Mouse (Mus musculus) layer of hippocampus, adult 2 months (tissue): Measurements from ENCODE around the gene Atg13. TPM values are rescaled to one million over a fixed set of nuclear protein-coding genes. Genes with fewer than 3 reads are reported as not detected.
A peak's percentile ranks its signal among the peaks of the same experiment; 100 is the strongest.
"Not testable (repeated sequence)": the region's sequence is repeated elsewhere in the genome, so short reads cannot be mapped to it uniquely, and the experiment has no call there.

Source experiments
- DNase-seq, 2 experiments: peaks; one replicate each; pipeline ENCODE4 v3.0.0; 2022; ENCODE audit warnings: low spot score in 2 of 2
- H3K27ac ChIP-seq: fragments of 200-600 bp; 2 replicates; pipeline ENCODE4 v1.8.1; 2022
- H3K4me3 ChIP-seq: fragments of 200-600 bp; 2 replicates; pipeline ENCODE4 v1.8.1; 2022; ENCODE audit warnings: mild to moderate bottlenecking
- CTCF ChIP-seq: fragments of 200-600 bp; conservative IDR thresholded peaks from 2 replicates; pipeline ENCODE4 v1.8.1; 2022; ENCODE audit warnings: antibody characterized with exemption, mild to moderate bottlenecking, moderate library complexity
- long read RNA-seq, 2 experiments: library from polyadenylated mRNA; stranded (forward); transcript quantifications; one replicate each; pipeline ENCODE4 v2.0.0; 2021; ENCODE audit warnings: borderline mapping rate in 2 of 2
- total RNA-seq, 2 experiments: library from RNA; stranded (reverse); gene quantifications; 2 replicates each; pipeline ENCODE4 v1.2.3; 2021

Gene Atg13
- total RNA-seq, result 10 to 100 TPM; 73.9 to 75.3 TPM
- long read RNA-seq, experiment 1, transcript Atg13-201 (17 exons, 3,604 nt), result major isoform, 11 of 48 reads
- long read RNA-seq, experiment 1, partial matches to known transcripts, result 8 of 48 reads
- long read RNA-seq, experiment 1, other reads (novel, unspliced or antisense), result 25 of 48 reads
- long read RNA-seq, experiment 2, transcript Atg13-201 (17 exons, 3,604 nt), result major isoform, 21 of 94 reads
- long read RNA-seq, experiment 2, partial matches to known transcripts, result 15 of 94 reads
- long read RNA-seq, experiment 2, other reads (novel, unspliced or antisense), result 53 of 94 reads

DNA sequence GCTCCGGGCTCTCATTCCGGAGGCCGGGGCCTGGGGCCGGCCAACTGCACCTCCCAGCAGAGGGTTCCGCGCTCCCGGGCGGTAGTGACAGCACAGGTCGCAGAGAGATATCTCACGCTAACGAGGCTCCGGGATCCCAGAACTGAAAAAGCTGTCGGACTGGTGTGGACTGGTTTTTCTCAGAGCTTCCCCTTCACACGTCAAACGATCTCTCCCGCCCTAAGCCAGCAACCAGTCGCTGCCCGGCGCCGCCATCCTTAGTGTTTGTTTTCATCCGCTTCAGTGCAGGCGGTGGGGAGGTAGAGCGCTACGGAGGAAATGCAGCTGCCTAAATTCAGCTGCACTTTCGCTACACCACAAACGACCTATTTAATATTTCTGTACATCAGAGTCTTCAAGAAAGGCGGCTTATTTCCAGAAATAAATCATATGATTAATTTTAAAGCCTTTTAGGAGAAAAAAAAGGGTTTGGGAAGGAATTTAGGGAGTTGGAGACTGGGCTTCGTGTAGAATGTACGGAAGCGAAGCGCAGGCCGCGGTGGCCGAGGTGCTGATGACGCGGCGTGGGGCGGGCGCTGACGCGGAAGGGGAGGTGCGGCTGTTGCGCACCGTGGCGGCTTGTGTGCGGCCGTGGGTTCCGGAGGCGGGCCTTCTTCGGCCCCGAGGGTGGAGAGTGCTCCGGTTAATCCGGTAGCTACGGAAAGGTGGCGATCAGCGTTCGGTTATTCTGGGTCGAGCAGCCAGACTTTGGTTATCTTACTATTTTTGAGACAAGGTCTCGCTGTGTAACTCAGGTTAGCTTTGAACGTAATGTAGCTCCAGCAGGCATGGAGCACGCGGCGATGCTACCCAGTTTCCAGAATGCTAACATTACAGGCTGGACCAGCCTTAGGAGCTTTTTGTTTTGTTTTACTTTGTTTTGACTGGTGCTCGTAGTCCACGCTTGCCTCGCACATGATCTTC is at the start of gene Atg13, which contains the start of gene Harbi1:
TSS of gene Atg13 (minus strand) at position 305 of the 963 bp plus-strand sequence.
TSS of gene Harbi1 (plus strand) at position 581 of the 963 bp plus-strand sequence.
- H3K4me3 ChIP-seq, result peak within 1 kb of the TSS; percentile 97
- H3K27ac ChIP-seq, result peak within 1 kb of the TSS; percentile 99
- TF ChIP-seq CTCF, result no peak
- peak; percentile 93 to 95 for DNase-seq

DNA sequence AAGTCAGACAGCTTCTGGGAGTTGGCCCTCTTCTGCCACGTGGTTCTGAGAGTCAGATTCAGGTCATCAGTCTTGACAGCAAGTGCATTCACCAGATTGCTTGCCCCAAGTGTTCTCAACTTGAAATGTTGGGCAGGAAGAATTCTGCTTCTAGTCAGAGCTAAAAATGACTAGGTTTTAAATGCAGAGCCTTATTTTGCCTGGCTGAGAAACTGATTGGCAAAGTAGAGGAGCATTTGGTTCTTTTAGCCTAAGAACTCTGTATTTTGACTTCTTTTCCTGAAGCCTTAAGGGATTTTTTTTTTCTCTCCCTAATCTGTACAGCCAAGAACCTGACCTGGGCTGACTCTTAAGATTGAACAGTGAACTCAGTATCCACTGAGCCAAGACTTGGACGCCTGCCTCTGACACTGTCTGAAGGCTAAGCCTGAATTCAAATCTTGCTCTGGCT is 39.5 kb upstream of the Atg13 start:
- TF ChIP-seq CTCF, result no peak
- Histone ChIP-seq H3K4me3 (no peak overlapping the region), H3K27ac (peak overlapping the region; percentile 75)
- no peak for DNase-seq

DNA sequence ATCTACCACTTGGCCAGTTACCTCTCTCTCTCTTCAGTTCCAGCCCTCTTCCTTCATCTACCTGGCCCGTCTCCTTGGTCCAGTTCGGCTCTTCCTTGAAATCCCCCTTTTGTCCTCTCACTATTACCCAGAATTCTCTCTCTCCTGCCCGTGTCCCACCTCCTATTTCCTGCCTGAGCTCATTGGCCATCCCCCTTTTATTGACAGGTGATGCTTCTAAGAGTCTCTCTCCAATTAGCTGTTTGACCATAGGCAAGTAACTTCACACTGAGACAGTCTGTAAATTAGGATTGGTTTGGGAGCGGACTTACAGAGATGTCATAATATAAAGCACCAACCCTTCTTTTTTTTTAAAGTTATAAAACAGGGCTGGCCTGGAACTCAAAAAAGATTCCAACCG is 34.3 kb upstream of the Atg13 start:
- Histone ChIP-seq H3K4me3 (no peak overlapping the region), H3K27ac (no peak overlapping the region)
- DNase-seq, result no peak
- no peak for TF ChIP-seq CTCF

DNA sequence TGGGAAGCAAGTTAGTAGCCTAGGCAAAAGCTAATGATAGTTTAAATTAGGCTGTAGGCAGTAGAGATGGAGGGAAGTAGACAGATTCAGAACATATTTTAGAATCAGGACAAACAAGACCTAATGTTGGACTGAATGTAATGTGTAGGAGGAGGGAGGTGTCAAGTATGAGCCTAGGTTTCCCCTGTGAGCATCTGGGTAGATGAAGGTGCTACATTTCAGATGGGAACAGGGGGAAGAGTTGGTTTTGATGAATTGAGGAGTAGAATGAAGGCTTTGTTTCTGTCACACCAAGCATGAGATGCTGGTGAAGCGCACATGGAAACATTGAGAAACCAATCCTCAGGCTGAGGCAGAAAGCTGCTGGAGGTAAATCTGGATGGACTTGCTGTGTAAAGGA is 29.2 kb upstream of the Atg13 start:
- DNase-seq, result no peak
- H3K27ac ChIP-seq, result no peak overlapping the region
- H3K4me3 ChIP-seq, result no peak overlapping the region
- no peak for TF ChIP-seq CTCF

DNA sequence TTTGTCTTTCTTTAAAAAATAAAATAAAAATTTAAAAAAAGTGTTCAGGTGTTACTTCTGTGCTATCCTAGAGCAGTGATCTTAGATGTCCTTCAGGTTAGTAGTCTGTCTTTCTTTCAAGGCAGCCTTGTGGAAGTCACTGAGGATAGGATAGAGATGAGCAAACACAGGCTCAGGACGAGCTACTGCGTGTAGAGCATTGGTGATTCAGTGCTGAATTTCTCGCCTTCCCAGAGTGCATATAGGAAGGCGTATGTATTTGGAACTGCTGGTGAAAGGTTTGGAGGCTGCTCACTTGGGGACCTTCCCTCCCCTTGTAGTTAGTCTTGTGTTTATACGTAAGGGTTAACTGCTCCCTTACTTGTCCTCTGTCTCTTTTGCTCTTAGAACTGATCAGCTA is 24.8 kb upstream of the Atg13 start:
- no peak for TF ChIP-seq CTCF
- H3K27ac ChIP-seq, result no peak overlapping the region
- DNase-seq, result no peak
- H3K4me3 ChIP-seq, result no peak overlapping the region

DNA sequence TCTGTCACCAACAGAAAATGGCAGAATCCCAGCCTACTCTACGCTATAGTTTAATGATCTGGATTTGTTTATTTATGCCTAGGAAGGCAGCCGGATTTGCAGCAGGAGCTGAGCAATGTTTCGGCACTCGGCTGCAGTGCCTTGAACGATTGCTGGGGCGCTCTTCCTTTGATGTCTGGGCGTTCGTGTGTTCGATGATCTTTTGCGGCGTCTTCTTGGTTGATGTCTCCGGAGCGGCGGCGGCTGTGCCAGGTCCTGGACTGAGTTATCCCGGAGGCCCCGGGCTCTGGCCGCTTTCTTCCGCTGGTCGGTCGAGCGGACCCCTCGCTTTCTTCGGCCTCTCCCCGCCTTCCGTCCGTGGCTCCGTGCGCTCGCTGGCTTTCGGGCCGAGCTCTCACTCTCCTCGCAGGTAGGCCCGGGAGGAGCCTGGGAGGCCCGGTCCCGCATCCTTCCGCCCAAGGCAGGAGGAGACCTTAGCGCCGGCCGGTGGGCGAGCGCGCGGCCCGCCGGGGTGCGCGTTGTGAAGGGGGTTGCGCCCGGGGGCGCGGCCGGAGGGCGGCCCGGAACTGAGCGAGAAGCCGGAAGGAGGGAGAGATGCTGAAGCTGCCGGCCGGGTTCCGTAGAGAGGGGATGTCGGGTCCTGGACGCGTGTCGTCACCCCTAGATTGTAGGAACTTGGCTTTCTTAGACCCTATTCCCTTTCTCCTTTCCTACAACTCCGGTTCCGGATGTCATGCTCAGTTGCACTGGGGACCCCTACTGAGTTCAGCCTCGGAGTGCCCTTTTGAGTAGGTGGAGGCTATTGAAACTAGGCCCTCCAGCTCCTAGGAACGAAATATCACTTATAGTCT is 19.8 kb upstream of the Atg13 start, which contains the start of gene Ambra1:
TSS of gene Ambra1 (plus strand) at position 164 of the 851 bp plus-strand sequence.
- peak within 1 kb of the TSS; percentile 97 for H3K27ac ChIP-seq
- peak; percentile 89 to 91 for DNase-seq
- peak within 1 kb of the TSS; percentile 93 for H3K4me3 ChIP-seq
- peak; percentile 64 for TF ChIP-seq CTCF

DNA sequence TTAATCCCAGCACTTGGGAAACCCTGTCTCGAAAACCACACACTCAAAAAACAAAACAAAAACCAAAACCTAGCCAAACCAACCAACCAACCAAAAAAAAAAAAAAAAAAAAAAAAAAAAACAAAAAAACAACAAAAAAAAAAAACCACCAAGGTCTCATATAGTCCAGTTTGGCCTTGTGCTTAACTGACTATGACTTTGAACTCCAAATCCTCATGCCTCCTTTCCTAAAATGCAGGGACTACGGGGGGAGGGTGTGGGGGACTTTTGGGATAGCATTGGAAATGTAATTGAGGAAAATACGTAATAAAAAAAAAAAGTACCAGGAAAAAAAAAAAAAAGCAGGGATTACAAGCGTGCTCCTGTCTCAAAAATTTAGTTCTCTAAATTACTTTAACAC is 19.2 kb upstream of the Atg13 start:
- Histone ChIP-seq H3K27ac (peak overlapping the region; percentile 97), H3K4me3 (peak overlapping the region; percentile 93)
- DNase-seq, result no peak
- no peak for TF ChIP-seq CTCF

DNA sequence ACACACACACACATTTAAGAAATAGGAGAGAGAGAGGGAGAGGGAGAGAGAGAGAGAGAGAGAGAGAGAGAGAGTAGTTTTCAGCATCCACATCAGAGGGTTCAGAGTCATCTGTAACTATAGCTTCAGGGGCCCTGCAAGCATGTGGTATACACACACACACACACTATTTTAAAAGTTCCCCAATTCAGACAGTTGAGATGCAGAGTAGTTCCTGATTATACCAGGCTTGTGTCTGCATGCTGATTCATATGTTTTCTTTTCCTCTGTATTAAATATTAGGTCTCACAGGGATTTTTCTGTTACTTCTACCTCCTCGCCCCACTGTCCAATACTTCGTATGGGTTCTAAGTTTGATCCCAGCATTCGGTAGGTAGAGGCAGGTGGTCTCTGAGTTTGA is 16.6 kb upstream of the Atg13 start:
- H3K4me3 ChIP-seq, result no peak overlapping the region
- no peak for TF ChIP-seq CTCF
- DNase-seq, result no peak
- H3K27ac ChIP-seq, result no peak overlapping the region

DNA sequence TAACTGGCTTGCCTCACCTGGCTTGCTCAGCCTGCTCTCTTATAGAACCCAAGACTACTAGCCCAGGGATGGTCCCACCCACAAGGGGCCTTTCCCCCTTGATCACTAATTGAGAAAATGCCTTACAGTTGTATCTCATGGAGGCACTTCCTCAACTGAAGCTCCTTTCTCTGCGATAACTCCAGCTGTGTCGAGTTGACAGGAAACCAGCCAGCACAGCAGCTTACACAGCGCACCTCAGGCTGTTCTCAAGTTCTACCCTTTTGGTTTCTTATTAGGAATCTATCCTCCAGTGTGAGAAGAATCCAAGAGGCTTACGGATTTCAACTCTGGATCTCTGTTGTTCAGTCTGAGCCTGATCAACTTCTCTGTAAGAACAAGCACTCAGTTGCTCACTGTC is 15.1 kb upstream of the Atg13 start:
- H3K4me3 ChIP-seq, H3K27ac ChIP-seq, DNase-seq: not testable (repeated sequence)

DNA sequence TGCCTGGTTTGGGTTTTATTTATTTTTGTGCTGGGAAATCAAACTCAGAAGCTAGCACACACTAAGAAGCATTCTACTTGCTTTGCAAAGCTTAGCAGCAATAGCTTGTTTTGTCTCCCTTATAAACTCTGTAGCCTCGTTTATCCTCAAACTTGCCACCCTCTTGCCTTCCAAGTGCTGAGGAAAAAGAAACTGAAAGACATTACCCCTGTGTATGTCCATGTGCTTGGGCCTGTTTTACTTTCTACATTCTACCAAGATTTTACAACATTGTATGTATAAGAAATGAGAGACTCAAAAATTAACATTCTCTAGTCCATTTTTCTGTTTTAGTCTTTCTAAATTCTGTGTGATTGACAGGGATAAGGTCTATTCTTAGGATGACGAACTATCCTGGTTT is 14.3 kb upstream of the Atg13 start:
- TF ChIP-seq CTCF, result no peak
- DNase-seq, result no peak
- H3K27ac ChIP-seq, result no peak overlapping the region

DNA sequence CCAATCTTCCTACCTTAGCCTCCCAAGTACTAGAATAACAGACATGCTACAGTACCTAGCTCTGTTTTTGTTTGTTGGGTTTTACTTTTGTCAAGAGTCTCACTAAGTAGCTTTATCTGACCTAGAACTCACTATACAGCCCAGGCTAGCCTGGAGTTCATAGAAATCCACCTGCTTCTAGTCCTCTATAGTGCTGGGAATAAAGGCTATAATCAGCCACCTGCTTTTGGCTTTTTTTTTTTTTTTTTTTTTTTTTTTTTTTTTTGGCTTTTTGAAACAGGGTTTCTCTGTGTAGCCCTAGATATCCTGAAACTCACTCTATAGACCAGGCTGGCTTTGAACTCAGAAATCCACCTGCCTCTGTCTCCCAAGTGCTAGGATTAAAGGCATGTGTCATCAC is 13.6 kb upstream of the Atg13 start:
- H3K4me3 ChIP-seq, result no peak overlapping the region
- no peak overlapping the region for H3K27ac ChIP-seq
- no peak for DNase-seq
- no peak for TF ChIP-seq CTCF

More for the DNA sequence above, 14.3 kb upstream of the Atg13 start:
- no peak overlapping the region for H3K4me3 ChIP-seq

DNA sequence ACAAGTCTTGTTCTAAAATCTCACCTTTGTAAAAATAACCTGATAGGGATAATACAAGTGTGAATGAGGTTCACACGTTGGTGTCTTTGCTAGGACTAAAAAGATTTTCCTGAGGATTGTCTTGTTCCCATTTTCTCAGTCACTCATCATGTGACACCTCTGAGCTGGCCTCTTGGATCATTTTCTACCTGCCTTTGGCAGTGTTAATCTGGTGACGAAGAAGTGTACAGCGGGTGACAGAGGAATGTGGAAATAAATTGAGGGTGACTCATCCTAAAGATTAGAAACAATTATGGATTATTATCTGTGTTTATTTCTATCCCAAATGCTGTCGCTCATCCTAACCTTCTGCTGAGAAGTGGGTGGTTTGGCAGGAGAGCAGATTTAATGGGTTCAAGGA is 13.0 kb upstream of the Atg13 start:
- Histone ChIP-seq H3K27ac (no peak overlapping the region), H3K4me3 (no peak overlapping the region)
- no peak for TF ChIP-seq CTCF
- no peak for DNase-seq

DNA sequence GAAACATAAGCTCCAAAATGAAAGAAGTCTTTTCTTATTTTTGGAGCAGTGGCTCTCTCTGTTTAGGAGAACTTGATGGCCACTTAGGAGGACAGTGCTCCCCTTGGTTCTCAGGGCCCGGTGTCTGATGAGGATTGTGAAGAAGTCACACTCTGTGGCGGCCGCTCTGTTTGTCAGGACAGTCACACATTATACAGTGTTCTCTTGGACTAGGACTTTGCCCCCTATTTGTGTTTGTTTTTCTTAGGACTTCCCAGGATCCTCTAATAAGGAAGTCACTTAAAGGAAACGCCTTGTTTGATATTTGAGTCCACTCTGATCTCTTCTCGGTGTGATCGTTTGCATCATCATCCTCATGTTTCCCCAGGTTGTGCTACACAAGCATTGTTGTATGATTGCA is 7.9 kb upstream of the Atg13 start:
- TF ChIP-seq CTCF, result no peak
- no peak for DNase-seq
- Histone ChIP-seq H3K4me3 (no peak overlapping the region), H3K27ac (no peak overlapping the region)
